Mouse (Mus musculus) 3T3-L1 (cell line): ENCODE measurements at regions not wholly inside any gene's neighbourhood (a gene's known extent, or its start where the extent isn't known, plus 50 kb on each side); places are given as distances from the start of the nearest gene placed in this dataset.

Experiments
- DNase-seq: peaks from one replicate; pipeline ENCODE4 v3.0.0-alpha.2; 2015; ENCODE audit warnings: low read depth, low spot score

GRCm38 (mm10) chr15:63724543-63725186, 120.3 kb downstream of the Gsdmc2 start:
- no peak for DNase-seq

DNA sequence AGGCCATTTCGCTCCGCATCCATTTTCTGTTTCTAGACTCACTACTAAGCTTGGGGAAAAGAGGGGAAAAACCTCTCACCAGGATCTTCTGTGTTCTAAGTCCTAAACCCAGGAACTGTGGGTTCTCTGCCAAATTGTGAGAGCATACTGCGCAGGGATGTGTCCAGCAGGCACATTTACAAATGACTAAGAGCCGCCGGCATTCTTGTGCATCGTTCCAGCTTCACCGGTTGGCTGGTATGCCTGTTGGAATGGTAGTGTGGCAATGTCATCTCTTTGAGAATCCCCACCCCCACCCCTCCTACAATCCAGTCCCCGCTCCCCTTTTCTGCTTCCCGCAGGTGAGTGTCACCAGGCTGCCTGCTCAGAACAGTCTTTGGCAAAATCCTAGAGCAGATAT, 122.0 kb downstream of the Gsdmc2 start:
- DNase-seq = peak; percentile 24

GRCm38 (mm10) chr15:63721669-63722357, 123.2 kb downstream of the Gsdmc2 start:
- peak; percentile 31 for DNase-seq

DNA sequence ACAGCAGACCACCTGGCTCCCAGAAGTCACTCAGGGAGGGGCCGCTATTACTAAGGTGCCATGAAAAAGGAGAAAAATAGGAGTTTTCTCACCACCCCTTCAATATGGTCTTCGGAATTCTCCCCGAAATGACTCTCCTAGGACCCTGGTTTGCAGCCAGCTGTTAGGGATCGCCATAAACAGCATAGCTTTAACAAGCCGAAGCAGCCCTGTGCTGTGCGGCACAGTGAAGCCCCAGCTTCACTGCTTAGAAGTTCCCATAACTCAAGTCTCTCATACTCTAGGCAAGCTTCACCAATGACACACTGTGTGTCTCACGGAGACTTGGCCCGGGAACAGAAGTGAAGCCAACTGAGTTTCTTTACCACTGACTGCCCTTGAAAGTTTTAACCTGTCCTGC, 127.2 kb downstream of the Gsdmc2 start:
- no peak for DNase-seq

GRCm38 (mm10) chr15:63713697-63714096, 131.3 kb downstream of the Gsdmc2 start:
- DNase-seq = no peak

GRCm38 (mm10) chr15:63710381-63710780, 134.6 kb downstream of the Gsdmc2 start:
- no peak for DNase-seq

- DNase-seq = no peak
These were observed 135.6 kb downstream of the Gsdmc2 start for GRCm38 (mm10) chr15:63709270-63709933.

DNA sequence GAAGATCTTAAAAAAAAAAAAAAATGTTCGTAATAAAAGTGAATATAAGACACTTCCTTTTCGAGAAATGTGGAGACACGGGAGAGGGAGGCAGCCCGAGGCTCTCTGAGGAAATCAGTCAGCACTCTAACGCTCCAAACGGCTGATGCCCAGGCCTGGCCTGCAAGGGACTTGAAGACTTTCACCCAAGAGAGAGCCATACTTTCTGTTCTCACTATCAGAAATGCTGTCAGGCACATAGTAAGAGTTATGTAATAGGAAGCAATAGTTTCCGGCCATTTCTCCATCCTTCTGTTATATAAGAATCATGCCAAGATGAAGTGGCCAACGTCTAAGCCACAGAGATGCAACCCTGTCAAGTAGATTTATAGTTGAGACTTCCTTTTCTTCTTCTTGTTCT, 140.3 kb downstream of the Gsdmc2 start:
- no peak for DNase-seq

DNA sequence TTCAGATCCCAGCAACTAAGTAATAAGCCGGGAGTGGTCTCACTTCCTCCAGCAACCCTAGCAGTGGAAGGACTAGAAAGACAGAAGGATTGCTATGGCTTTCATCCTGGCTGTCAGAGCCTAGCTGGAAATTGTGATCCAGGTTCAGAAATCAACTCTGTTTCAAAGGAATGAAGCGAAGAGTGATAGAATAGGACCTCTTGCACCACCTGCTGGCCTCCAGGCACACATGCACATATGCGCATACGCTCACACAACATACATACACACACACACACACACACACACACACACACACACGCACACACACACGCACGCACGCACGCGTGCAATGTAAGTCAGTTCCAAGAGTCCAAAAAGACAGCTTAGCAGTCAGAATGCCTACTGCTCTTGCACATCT, 147.1 kb downstream of the Gsdmc2 start:
- DNase-seq = no peak

DNA sequence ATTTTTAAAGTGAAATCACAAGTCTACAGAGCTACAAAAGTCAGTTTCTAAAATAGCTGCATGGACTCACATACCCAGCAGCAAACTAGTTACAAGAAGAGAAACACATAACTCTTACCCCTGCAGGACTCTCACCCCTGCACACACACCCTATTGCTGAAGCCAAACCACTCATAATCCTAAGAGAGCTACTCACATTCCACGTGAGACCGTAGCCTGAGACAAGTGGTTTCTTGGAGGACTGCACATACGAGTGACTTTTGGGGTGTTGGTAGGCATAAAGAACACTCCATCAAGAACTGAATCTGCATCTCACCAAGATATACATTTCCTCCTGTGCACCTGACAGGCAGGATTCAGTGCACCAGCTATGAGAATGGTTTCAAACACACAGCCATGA, 150.8 kb downstream of the Gsdmc2 start:
- DNase-seq = no peak

GRCm38 (mm10) chr15:63693561-63693960, 151.4 kb downstream of the Gsdmc2 start:
- no peak for DNase-seq

DNA sequence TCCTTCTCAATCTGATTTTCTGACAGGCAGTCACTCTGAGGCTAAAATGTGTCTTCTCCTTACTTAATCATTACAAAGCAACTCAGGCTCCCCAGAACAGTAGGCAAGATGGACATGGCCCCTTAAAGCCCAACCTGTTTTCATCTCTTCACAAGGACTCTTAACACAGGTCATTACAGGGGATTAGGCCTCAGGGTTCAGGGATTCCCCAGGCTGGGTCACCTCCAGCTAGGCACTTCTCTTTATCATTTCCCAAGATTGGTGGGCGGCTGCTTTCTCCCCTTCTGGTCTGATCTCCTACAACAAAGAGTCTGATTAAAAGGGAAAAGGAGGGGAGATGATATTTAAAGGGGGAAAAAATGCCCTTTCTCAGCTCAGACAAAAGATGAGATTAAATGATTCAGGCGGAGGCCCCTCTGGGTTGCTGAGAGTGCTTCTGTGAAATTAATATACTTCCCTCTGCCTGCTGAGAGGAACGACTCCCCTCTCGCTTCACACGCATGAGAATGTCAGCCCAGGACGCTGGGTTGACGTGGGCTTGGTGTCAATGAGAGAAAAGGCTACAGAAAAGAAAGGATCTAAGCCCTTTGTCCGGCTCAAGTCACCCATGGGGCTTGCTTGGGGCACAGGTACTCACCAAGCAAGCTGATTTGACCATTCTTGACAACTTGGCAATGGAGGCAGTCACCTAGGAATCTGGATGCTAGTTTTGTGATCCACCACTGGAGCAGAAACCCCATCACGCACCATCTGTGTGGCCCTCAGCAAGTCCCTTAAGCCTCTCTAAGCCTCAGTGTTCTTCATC, 152.3 kb downstream of the Gsdmc2 start:
- DNase-seq = no peak

GRCm38 (mm10) chr15:63689788-63690575, 155.0 kb downstream of the Gsdmc2 start:
- no peak for DNase-seq

GRCm38 (mm10) chr15:63687852-63688251, 157.1 kb downstream of the Gsdmc2 start:
- no peak for DNase-seq

GRCm38 (mm10) chr15:63686954-63687562, 157.9 kb downstream of the Gsdmc2 start:
- no peak for DNase-seq

GRCm38 (mm10) chr15:63679984-63680925, 164.7 kb downstream of the Gsdmc2 start:
- DNase-seq = no peak

- DNase-seq = no peak
These were observed 166.1 kb downstream of the Gsdmc2 start for GRCm38 (mm10) chr15:63678921-63679320.

DNA sequence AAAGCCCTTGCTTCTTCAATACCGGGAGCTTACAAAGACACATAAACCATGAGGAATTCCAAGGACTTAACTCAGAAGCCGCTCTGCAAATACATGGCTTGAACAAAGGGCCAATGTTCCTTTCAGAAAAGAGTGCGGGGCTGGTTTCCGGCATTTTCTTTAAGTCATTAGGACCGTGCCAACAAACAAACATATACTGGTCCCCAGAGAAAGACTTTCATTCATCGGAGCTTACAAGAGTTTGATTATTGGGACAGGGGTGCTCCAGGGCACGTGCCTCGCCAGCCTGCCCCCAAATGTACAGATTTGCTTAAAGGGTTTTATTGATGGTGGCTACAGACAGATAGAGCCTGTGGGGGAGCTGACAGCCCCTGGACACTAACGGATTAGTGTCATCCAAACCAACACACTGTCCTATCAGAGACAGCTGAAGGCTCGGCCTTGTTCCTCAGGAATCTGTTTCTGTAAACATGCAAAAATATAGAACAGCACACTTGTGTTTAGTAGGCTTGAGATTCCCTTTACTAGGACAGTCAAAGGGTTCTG, 169.4 kb downstream of the Gsdmc2 start:
- no peak for DNase-seq

DNA sequence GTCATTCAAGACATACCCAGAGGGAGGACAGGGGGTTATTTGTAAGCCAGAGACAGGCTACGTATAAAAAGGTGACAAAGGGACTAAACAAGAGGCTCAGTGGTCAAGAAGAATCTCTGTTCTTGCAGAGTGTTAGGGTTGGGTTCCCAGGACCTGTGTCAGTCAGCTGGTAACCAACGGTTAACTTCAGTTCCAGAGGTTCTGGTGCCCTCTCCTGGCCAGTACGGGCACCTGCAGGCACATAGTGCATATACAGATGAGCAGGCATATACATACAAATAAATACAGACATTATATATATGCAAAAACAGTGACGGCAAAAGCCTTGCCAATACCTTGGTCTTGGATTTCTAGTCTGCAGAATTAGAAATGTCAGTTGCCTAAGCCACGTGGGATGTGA, 170.6 kb downstream of the Gsdmc2 start:
- DNase-seq = no peak
